Comparison of ENCODE assay signal across 13 mouse cellular contexts in genomic region chr13:107944831-107945230, GRCm38 (mm10).
A peak's percentile ranks its signal among the peaks of the same experiment; 100 is the strongest.
DNase-seq lines count a peak whose midpoint lies in the region; ATAC-seq lines count a peak whose summit lies in the region.
"Had no signal": no experiment of that assay in that cellular context is flagged by ENCODE, and none has a peak within 500 bp of the region (broad histone marks: within the 10 kb centered on the region; RNA-seq: fewer than 3 reads in every experiment).

No protein-coding gene starts in this region.

- H3K4me3 ChIP-seq in embryonic facial prominence, embryonic 14.5 days (ENCODE audit: low read depth, low read length) = no peak overlapping the region
- H3K4me3 ChIP-seq: heart, embryonic 13.5 days; limb, embryonic 13.5 days had no signal

- WGBS in embryonic facial prominence, embryonic 14.5 days = 71% methylated on average over 10 of the region's 10 CpGs

- peaks cover 6% of the 10 kb centered on the region for H3K4me1 ChIP-seq in embryonic facial prominence, embryonic 14.5 days (ENCODE audit: control insufficient read depth, insufficient read depth, low read length)

- no peak overlapping the region for H3K9ac ChIP-seq in embryonic facial prominence, embryonic 14.5 days (ENCODE audit: low read depth, low read length)
- H3K9ac ChIP-seq: heart, embryonic 13.5 days; limb, embryonic 13.5 days had no signal

- no peak overlapping the region for H3K4me2 ChIP-seq in embryonic facial prominence, embryonic 14.5 days (ENCODE audit: low read depth, low read length)
- H3K4me2 ChIP-seq: heart, embryonic 13.5 days; limb, embryonic 13.5 days had no signal

- no peaks in the 10 kb centered on the region for H3K27me3 ChIP-seq in embryonic facial prominence, embryonic 14.5 days (replicated peaks; ENCODE audit: control insufficient read depth, insufficient read depth, low read length)

- no peaks in the 10 kb centered on the region for H3K36me3 ChIP-seq in embryonic facial prominence, embryonic 14.5 days (ENCODE audit: control insufficient read depth, insufficient read depth, low read length)
- H3K36me3 ChIP-seq: heart, embryonic 13.5 days; limb, embryonic 13.5 days had no signal

- DNase-seq in cerebellum, adult 9-11 months = peak; percentile 10
- DNase-seq in layer of hippocampus, adult 9-11 months = peak; percentile 77
- DNase-seq in layer of hippocampus, postnatal 25 days (ENCODE audit: extremely low spot score in 1 of 2, low spot score in 1 of 2) = no peak
- DNase-seq in embryonic facial prominence, embryonic 14.5 days (ENCODE audit: low spot score) = peak; percentile 21
- peak; percentile 68 to 77 for DNase-seq in lung, postnatal 4 days
- no peak for DNase-seq in urinary bladder, postnatal 25 days (ENCODE audit: low spot score)
- DNase-seq in right cerebral cortex, postnatal 25 days = no peak
- DNase-seq: right cerebral cortex, postnatal 4 days had no signal

- no peak overlapping the region for H3K27ac ChIP-seq in embryonic facial prominence, embryonic 14.5 days (replicated peaks; ENCODE audit: low read depth, low read length)
- H3K27ac ChIP-seq: heart, embryonic 13.5 days; limb, embryonic 13.5 days had no signal

- no peak for ATAC-seq in cerebellum, adult (ENCODE audit: insufficient number of reproducible peaks, low FRiP score, low TSS enrichment)
- no peak for ATAC-seq in embryonic facial prominence, embryonic 14.5 days (ENCODE audit: low read depth)
- ATAC-seq: CD4-positive, CD25-positive, alpha-beta regulatory T cell, adult 4 months; intestine, embryonic 16.5 days had no signal

- H3K9me3 ChIP-seq in embryonic facial prominence, embryonic 14.5 days (ENCODE audit: control insufficient read depth, low read length) = peaks cover 3% of the 10 kb centered on the region; the same call in 1 of the 2 replicates
- H3K9me3 ChIP-seq: heart, embryonic 13.5 days; limb, embryonic 13.5 days had no signal

Comparison
In these comparisons a context has a peak if more than half of its experiments do, and no peak if none do; other contexts are left out.
1. DNase-seq: peak in cerebellum, adult 9-11 months (single experiment), layer of hippocampus, adult 9-11 months (single experiment), embryonic facial prominence, embryonic 14.5 days (single experiment) and lung, postnatal 4 days (2 of 2); none in layer of hippocampus, postnatal 25 days (0 of 2), urinary bladder, postnatal 25 days (single experiment) and right cerebral cortex, postnatal 25 days (single experiment).